Mouse (Mus musculus) heart, embryonic 15.5 days (tissue): ENCODE data around the gene Cdk16. TPM values are rescaled to one million over a fixed set of nuclear protein-coding genes. Genes with fewer than 3 reads are reported as not detected.
A peak's percentile ranks its signal among the peaks of the same experiment; 100 is the strongest.
"Not testable (repeated sequence)": the region's sequence is repeated elsewhere in the genome, so short reads cannot be mapped to it uniquely, and the experiment has no call there.

Experiments
- ATAC-seq: fragments of 200-750 bp; cut with Nextera tagmentation; replicated peaks from 2 replicates; pipeline ENCODE4 v1.8.0; 2017; ENCODE audit warnings: low read depth, moderate TSS enrichment; ENCODE audit not compliant: insufficient number of reproducible peaks, insufficient read depth, low FRiP score
- H3K27ac ChIP-seq: fragments of 300-500 bp; sonication (generic); 2 replicates; pipeline ENCODE4 v1.5.1; 2015; ENCODE audit warnings: mild to moderate bottlenecking, inconsistent platforms
- H3K27me3 ChIP-seq: fragments of 300-500 bp; sonication (generic); 2 replicates; pipeline ENCODE4 v1.6.1; 2015; ENCODE audit warnings: inconsistent platforms
- H3K36me3 ChIP-seq: fragments of 300-500 bp; sonication (generic); 2 replicates; pipeline ENCODE4 v1.6.1; 2015; ENCODE audit warnings: mild to moderate bottlenecking, inconsistent platforms
- H3K4me1 ChIP-seq: fragments of 300-500 bp; sonication (generic); replicated peaks from 2 replicates; pipeline ENCODE4 v1.6.1; 2015; ENCODE audit warnings: inconsistent platforms
- H3K4me2 ChIP-seq: fragments of 300-500 bp; sonication (generic); 2 replicates; pipeline ENCODE4 v1.6.1; 2015; ENCODE audit warnings: inconsistent platforms, mild to moderate bottlenecking, moderate library complexity
- H3K4me3 ChIP-seq: fragments of 300-500 bp; sonication (generic); 2 replicates; pipeline ENCODE4 v1.5.1; 2015; ENCODE audit warnings: mild to moderate bottlenecking, inconsistent platforms
- H3K9ac ChIP-seq: fragments of 300-500 bp; sonication (generic); 2 replicates; pipeline ENCODE4 v1.6.1; 2015; ENCODE audit warnings: mild to moderate bottlenecking, inconsistent platforms
- H3K9me3 ChIP-seq: fragments of 300-500 bp; sonication (generic); replicated peaks from 2 replicates; pipeline ENCODE4 v1.6.1; 2016; ENCODE audit warnings: inconsistent platforms
- WGBS: fragments of 180-500 bp; shearing (Covaris S2); methylation state at CpG from one replicate; pipeline ENCODE4 v1.1.7; 2015; ENCODE audit warnings: mixed read lengths; 5-methylcytosine and 5-hydroxymethylcytosine counted together
- polyA plus RNA-seq: library from polyadenylated mRNA; unstranded; fragments of >200 nt; fragmentation: Nextera tagmentation; extraction: Ambion mirVana; gene quantifications from 2 replicates; pipeline ENCODE4 v1.2.1, GENCODE M21; 2015

Cdk16 gene
- polyA plus RNA-seq, 1 experiment from 2014 or later = 107 TPM

DNA sequence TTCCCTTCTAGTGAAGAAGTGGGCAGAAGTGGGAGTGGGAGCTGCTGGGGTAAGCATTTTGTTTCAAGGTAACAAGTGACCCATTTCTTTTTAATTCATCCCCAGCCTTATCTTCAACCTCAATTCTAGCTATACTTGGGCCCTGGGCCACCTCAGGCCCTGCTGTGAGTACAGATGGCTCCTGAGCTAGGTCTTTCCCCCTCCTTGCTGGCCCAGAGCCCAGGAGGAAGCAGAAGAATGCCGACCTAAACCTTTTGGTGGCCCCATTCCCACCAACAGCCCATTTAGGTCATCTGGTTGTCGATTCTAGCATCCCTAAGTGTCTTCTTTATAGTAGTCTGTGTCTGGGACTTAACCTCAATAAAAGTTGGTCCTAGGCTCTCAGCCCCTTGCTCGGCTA lies 3.8 kb downstream of the Cdk16 start:
- H3K9me3 ChIP-seq = no peaks in the 10 kb centered on the region
- no peak overlapping the region for H3K9ac ChIP-seq
- peaks cover 30% of the 10 kb centered on the region; the same call in 1 of the 2 replicates for H3K36me3 ChIP-seq
- no peak for ATAC-seq
- WGBS = 46% methylated on average over 3 of the region's 3 CpGs
- no peaks in the 10 kb centered on the region for H3K27me3 ChIP-seq
- H3K4me3 ChIP-seq = no peak overlapping the region
- H3K27ac ChIP-seq = no peak overlapping the region
- H3K4me2 ChIP-seq = no peak overlapping the region
- H3K4me1 ChIP-seq = peaks cover 18% of the 10 kb centered on the region

DNA sequence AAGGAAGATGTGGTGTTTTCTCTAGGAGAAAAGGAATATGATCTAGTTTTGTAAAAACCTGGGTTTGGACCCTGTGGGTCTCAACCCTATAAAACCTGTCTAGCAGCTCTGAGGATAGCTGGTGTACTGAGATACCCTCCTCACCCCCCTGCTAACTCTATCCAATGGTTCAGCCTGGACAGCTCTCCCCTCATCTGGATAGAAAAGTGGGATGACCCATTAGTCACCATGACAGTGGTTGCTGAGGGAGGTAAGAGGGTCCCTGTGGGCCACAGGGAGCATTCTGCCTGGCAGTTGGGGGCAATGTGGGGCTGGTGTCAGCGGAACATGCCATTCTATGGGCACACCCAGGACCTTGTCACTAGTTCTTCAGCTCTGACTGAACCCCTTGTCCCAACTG lies 4.9 kb downstream of the Cdk16 start:
- Histone ChIP-seq H3K4me3 (no peak overlapping the region), H3K4me2 (no peak overlapping the region), H3K27me3 (no peaks in the 10 kb centered on the region), H3K27ac (no peak overlapping the region), H3K9ac (no peak overlapping the region), H3K36me3 (peaks cover 40% of the 10 kb centered on the region; the same call in 1 of the 2 replicates), H3K4me1 (peaks cover 15% of the 10 kb centered on the region), H3K9me3 (no peaks in the 10 kb centered on the region)
- 73% methylated on average over 1 of the region's 1 CpGs for WGBS
- no peak for ATAC-seq

- peaks cover 50% of the 10 kb centered on the region; the same call in 1 of the 2 replicates for H3K36me3 ChIP-seq
- H3K27me3 ChIP-seq = no peaks in the 10 kb centered on the region
- no peak overlapping the region for H3K27ac ChIP-seq
- ATAC-seq = no peak
- H3K9me3 ChIP-seq = no peaks in the 10 kb centered on the region
- no peak overlapping the region for H3K4me3 ChIP-seq
- no peak overlapping the region for H3K9ac ChIP-seq
- peaks cover 2% of the 10 kb centered on the region; the same call in 1 of the 2 replicates for H3K4me1 ChIP-seq
- 66% methylated on average over 4 of the region's 4 CpGs for WGBS
- no peak overlapping the region for H3K4me2 ChIP-seq
These were observed 8.1 kb downstream of the Cdk16 start for GRCm38 (mm10) chrX:20695842-20696241.

- H3K9ac ChIP-seq = peak within 1 kb of the TSS; percentile 60
- no peaks in the 10 kb centered on the region for H3K9me3 ChIP-seq
- H3K4me2 ChIP-seq = peak within 1 kb of the TSS; percentile 59
- 16% methylated on average over 32 of the region's 32 CpGs for whole genome bisulfite sequencing
- H3K4me1 ChIP-seq = no peaks in the 10 kb centered on the region
- peaks cover 1% of the 10 kb centered on the region; the same call in 1 of the 2 replicates for H3K36me3 ChIP-seq
- H3K27me3 ChIP-seq = no peaks in the 10 kb centered on the region
- ATAC-seq = peak; percentile 33; the same call in 1 of the 2 replicates
- H3K27ac ChIP-seq = peak within 1 kb of the TSS; percentile 92
- H3K4me3 ChIP-seq = peak within 1 kb of the TSS; percentile 60
These were observed 16.1 kb downstream of the Cdk16 start, which contains the start of gene Usp11 for GRCm38 (mm10) chrX:20703741-20704290. Usp11 (plus strand) TSS chrX:20703906.

GRCm38 (mm10) chrX:20704295-20705082 lies 16.7 kb downstream of the Cdk16 start:
- ATAC-seq = peak; percentile 96
- H3K4me3 ChIP-seq = peak overlapping the region; percentile 60
- H3K36me3 ChIP-seq = no peaks in the 10 kb centered on the region
- no peaks in the 10 kb centered on the region for H3K9me3 ChIP-seq
- WGBS = 14% methylated on average over 32 of the region's 32 CpGs
- peak overlapping the region; percentile 92 for H3K27ac ChIP-seq
- H3K9ac ChIP-seq = peak overlapping the region; percentile 60
- H3K4me1 ChIP-seq = no peaks in the 10 kb centered on the region
- peak overlapping the region; percentile 59 for H3K4me2 ChIP-seq
- H3K27me3 ChIP-seq = no peaks in the 10 kb centered on the region

GRCm38 (mm10) chrX:20705083-20705402 lies 17.3 kb downstream of the Cdk16 start:
- Histone ChIP-seq H3K4me1 (no peaks in the 10 kb centered on the region), H3K36me3 (no peaks in the 10 kb centered on the region), H3K9me3 (no peaks in the 10 kb centered on the region), H3K4me3 (peak overlapping the region; percentile 60), H3K9ac (no peak overlapping the region), H3K27ac (peak overlapping the region; percentile 92; the same call in 1 of the 2 replicates), H3K27me3 (no peaks in the 10 kb centered on the region), H3K4me2 (peak overlapping the region; percentile 49)
- WGBS = 22% methylated on average over 3 of the region's 3 CpGs
- ATAC-seq = no peak

DNA sequence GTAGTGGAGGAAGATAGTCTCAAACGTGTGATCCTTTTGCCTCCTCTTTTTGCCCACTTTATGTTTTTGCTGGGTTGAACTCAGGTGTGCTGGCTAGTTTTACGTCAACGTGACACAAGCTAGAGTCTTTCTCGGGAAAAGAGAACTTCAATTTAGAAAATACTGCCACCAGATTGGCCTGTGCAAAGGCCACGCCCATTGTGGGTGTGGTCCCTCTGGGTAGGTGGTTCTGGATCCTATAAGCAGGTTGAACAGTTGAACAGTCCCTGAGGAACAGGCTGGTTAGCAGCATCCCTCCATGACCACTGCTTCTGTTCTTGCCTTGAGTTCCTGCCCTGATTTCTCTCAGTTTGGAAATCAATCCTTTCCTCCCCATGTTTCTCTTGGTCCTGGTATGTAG lies 40.9 kb downstream of the Cdk16 start:
- Histone ChIP-seq H3K4me2 (no peak overlapping the region), H3K9ac (no peak overlapping the region), H3K4me1 (no peaks in the 10 kb centered on the region), H3K27me3 (no peaks in the 10 kb centered on the region), H3K9me3 (no peaks in the 10 kb centered on the region), H3K27ac (no peak overlapping the region), H3K36me3 (no peaks in the 10 kb centered on the region), H3K4me3 (no peak overlapping the region)
- WGBS = 72% methylated on average over 5 of the region's 5 CpGs
- no peak for ATAC-seq

DNA sequence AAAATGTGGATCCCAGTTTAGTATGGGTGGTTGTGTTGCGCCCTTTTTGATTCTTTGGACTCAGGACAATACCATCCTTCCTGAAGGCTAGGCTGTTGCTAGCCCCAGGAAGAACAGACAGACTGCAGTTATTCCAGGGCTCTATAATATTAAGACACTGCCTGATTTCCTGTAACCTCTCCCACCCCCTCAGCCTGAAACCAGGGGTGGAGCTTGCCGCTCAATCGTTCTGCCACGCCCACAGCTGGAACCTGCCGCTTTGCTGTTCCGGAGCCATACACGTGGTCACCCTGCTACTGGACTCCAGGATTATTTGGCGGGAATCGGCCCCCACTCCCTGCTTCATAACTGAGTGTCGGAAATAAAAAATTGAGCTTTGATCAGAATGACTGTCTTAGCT lies 42.3 kb downstream of the Cdk16 start:
- H3K36me3 ChIP-seq, H3K4me3 ChIP-seq, H3K4me1 ChIP-seq, H3K9ac ChIP-seq, H3K27me3 ChIP-seq, H3K9me3 ChIP-seq, H3K27ac ChIP-seq, ATAC-seq: not testable (repeated sequence)
- H3K4me2 ChIP-seq = peak overlapping the region; percentile 8; the same call in 1 of the 2 replicates
- 46% methylated on average over 10 of the region's 10 CpGs for WGBS

DNA sequence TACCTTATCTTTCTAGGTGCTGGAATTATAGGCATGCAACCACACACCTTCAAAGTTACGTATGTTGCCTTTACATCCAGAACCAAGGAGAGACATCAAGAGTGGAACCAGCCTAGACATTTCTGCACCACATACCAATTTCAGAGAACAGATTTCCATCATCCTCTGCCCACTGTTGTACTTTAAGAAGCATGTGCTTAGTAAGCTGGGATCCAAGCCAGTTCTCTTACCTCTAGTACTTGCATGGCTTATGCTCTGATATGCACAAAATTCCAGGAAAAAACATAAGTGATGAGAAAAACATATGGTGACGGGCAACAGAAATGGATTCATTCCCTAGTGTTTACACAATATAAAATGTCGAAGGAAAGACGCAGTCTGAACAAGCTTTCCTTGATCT lies 48.7 kb downstream of the Cdk16 start:
- no peak overlapping the region for H3K27ac ChIP-seq
- no peak for ATAC-seq
- H3K36me3 ChIP-seq = no peaks in the 10 kb centered on the region
- H3K4me2 ChIP-seq = no peak overlapping the region
- no peaks in the 10 kb centered on the region for H3K27me3 ChIP-seq
- H3K9ac ChIP-seq = no peak overlapping the region
- no peak overlapping the region for H3K4me3 ChIP-seq
- H3K9me3 ChIP-seq = no peaks in the 10 kb centered on the region
- no peaks in the 10 kb centered on the region for H3K4me1 ChIP-seq
- WGBS = 73% methylated on average over 4 of the region's 4 CpGs

GRCm38 (mm10) chrX:20748829-20749228 lies 61.1 kb downstream of the Cdk16 start:
- WGBS = 81% methylated on average over 2 of the region's 2 CpGs
- no peaks in the 10 kb centered on the region for H3K9me3 ChIP-seq
- H3K27me3 ChIP-seq = no peaks in the 10 kb centered on the region
- H3K4me2 ChIP-seq = no peak overlapping the region
- no peaks in the 10 kb centered on the region for H3K4me1 ChIP-seq
- no peaks in the 10 kb centered on the region for H3K36me3 ChIP-seq
- no peak overlapping the region for H3K27ac ChIP-seq
- no peak overlapping the region for H3K9ac ChIP-seq
- ATAC-seq = no peak
- no peak overlapping the region for H3K4me3 ChIP-seq
